Mouse (Mus musculus) heart, adult 2 months (tissue): Measurements from ENCODE around the gene Akr1d1.

Experiments
- CTCF ChIP-seq: fragments of 200-600 bp; IDR thresholded peaks from 2 replicates; pipeline ENCODE4 v1.8.1; 2022; ENCODE audit warnings: antibody characterized with exemption, mild to moderate bottlenecking, moderate library complexity
- POLR2A ChIP-seq: fragments of 200-500 bp; IDR thresholded peaks from 2 replicates; pipeline ENCODE4 v1.6.1; 2011; ENCODE audit warnings: mild to moderate bottlenecking, low read depth, low read length, control low read depth; ENCODE audit not compliant: insufficient read depth

GRCm38 (mm10) chr6:37554327-37554726 is 24.4 kb downstream of the Akr1d1 start:
- TF ChIP-seq CTCF = no peak
- no peak for TF ChIP-seq POLR2A
